In genomic region chr5:53934040-53934439, GRCm38 (mm10) we compare ENCODE assay signal across 13 mouse cellular contexts.
"Had no signal": no experiment of that assay in that cellular context is flagged by ENCODE, and none has a peak within 500 bp of the region (broad histone marks: within the 10 kb centered on the region; RNA-seq: fewer than 3 reads in every experiment).

No protein-coding gene starts in this region.

- DNase-seq: liver, postnatal 0 days; right cerebral cortex, adult 18-20 months; thymus, adult 18-20 months; thymus, postnatal 36 days had no signal

- H3K27me3 ChIP-seq: limb, embryonic 12.5 days; limb, embryonic 15.5 days; midbrain, embryonic 12.5 days; midbrain, embryonic 15.5 days; neural tube, embryonic 12.5 days; neural tube, embryonic 15.5 days had no signal

- H3K9ac ChIP-seq: limb, embryonic 12.5 days; limb, embryonic 15.5 days; liver, embryonic 14.5 days; liver, postnatal 0 days; midbrain, embryonic 12.5 days; midbrain, embryonic 15.5 days; neural tube, embryonic 12.5 days; neural tube, embryonic 15.5 days had no signal

- H3K4me1 ChIP-seq: midbrain, embryonic 12.5 days; midbrain, embryonic 15.5 days; neural tube, embryonic 12.5 days; neural tube, embryonic 15.5 days had no signal

- H3K9me3 ChIP-seq: limb, embryonic 12.5 days; limb, embryonic 15.5 days; midbrain, embryonic 12.5 days; midbrain, embryonic 15.5 days; neural tube, embryonic 12.5 days; neural tube, embryonic 15.5 days had no signal

- H3K27ac ChIP-seq: limb, embryonic 12.5 days; limb, embryonic 15.5 days; liver, embryonic 14.5 days; macrophage; midbrain, embryonic 12.5 days; midbrain, embryonic 15.5 days; neural tube, embryonic 12.5 days; neural tube, embryonic 15.5 days had no signal

- ATAC-seq: liver, postnatal 0 days; midbrain, embryonic 15.5 days had no signal

- H3K4me2 ChIP-seq: limb, embryonic 12.5 days; limb, embryonic 15.5 days; liver, embryonic 11.5 days; midbrain, embryonic 12.5 days; midbrain, embryonic 15.5 days; neural tube, embryonic 12.5 days; neural tube, embryonic 15.5 days had no signal

- H3K36me3 ChIP-seq: limb, embryonic 12.5 days; limb, embryonic 15.5 days; midbrain, embryonic 12.5 days; midbrain, embryonic 15.5 days; neural tube, embryonic 12.5 days; neural tube, embryonic 15.5 days had no signal

- H3K4me3 ChIP-seq: limb, embryonic 12.5 days; limb, embryonic 15.5 days; midbrain, embryonic 12.5 days; midbrain, embryonic 15.5 days; neural tube, embryonic 12.5 days; neural tube, embryonic 15.5 days had no signal
